Mouse (Mus musculus) stomach, embryonic 16.5 days (tissue): ENCODE measurements at regions not wholly inside any gene's neighbourhood (a gene's known extent, or its start where the extent isn't known, plus 50 kb on each side); places are given as distances from the start of the nearest gene placed in this dataset.
A peak's percentile ranks its signal among the peaks of the same experiment; 100 is the strongest.

ENCODE experiments used
- ATAC-seq: fragments of 200-750 bp; cut with Nextera tagmentation; 2 replicates; pipeline ENCODE4 v1.8.0; 2017; ENCODE audit warnings: moderate number of reproducible peaks, moderate TSS enrichment; ENCODE audit not compliant: insufficient read depth, low FRiP score
- H3K27ac ChIP-seq: fragments of 300-500 bp; sonication (generic); 2 replicates; pipeline ENCODE4 v1.5.1; 2014; ENCODE audit warnings: low read length
- H3K27me3 ChIP-seq: fragments of 300-500 bp; sonication (generic); 2 replicates; pipeline ENCODE4 v1.6.1; 2014; ENCODE audit warnings: low read length, control low read depth, mixed read lengths; ENCODE audit not compliant: control insufficient read depth, insufficient read depth
- H3K36me3 ChIP-seq: fragments of 300-500 bp; sonication (generic); 2 replicates; pipeline ENCODE4 v1.6.1; 2014; ENCODE audit warnings: low read length; ENCODE audit not compliant: control insufficient read depth, insufficient read depth
- H3K4me1 ChIP-seq: fragments of 300-500 bp; sonication (generic); 2 replicates; pipeline ENCODE4 v1.6.1; 2014; ENCODE audit warnings: low read length, control low read depth, mixed read lengths; ENCODE audit not compliant: control insufficient read depth, insufficient read depth
- H3K4me2 ChIP-seq: fragments of 300-500 bp; sonication (generic); 2 replicates; pipeline ENCODE4 v1.6.1; 2014; ENCODE audit warnings: low read depth, low read length, mixed read lengths
- H3K4me3 ChIP-seq: fragments of 300-500 bp; sonication (generic); replicated peaks from 2 replicates; pipeline ENCODE4 v1.5.1; 2014; ENCODE audit warnings: mild to moderate bottlenecking, low read length
- H3K9ac ChIP-seq: fragments of 300-500 bp; sonication (generic); 2 replicates; pipeline ENCODE4 v1.6.1; 2014; ENCODE audit warnings: low read length
- H3K9me3 ChIP-seq: fragments of 300-500 bp; sonication (generic); replicated peaks from 2 replicates; pipeline ENCODE4 v1.6.1; 2016; ENCODE audit warnings: low read length, control low read depth; ENCODE audit not compliant: control insufficient read depth
- WGBS: fragments of 180-500 bp; shearing (Covaris S2); extraction: QIAGEN DNeasy Blood & Tissue Kit; methylation state at CpG from one replicate; pipeline ENCODE4 v1.1.7; 2014; 5-methylcytosine and 5-hydroxymethylcytosine counted together

DNA sequence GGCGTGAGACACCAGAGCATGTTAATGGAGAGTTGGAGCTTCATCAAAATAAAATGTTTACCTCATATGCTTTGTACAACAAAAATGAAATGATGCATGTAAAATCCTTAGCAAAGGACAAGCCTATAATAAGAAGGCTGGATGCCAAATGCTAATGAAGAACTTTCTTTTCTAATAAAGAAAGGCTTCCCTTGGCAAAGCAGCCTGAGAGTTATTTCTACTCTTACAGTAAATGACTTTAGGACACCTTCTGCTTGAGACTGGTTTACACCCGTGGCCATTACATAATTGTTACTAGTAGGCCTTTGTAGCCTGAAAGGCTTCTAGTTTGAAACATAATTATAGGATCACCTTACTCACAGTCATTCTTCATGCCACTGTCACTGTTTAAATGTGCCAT is 310.7 kb upstream of the Gm21293 start:
- H3K27me3 ChIP-seq, result no peaks in the 10 kb centered on the region
- WGBS, result 62% methylated on average over 2 of the region's 2 CpGs
- no peaks in the 10 kb centered on the region for H3K36me3 ChIP-seq
- H3K4me2 ChIP-seq, result no peak overlapping the region
- no peaks in the 10 kb centered on the region for H3K9me3 ChIP-seq
- no peak overlapping the region for H3K9ac ChIP-seq
- ATAC-seq, result no peak
- no peak overlapping the region for H3K27ac ChIP-seq
- no peak overlapping the region for H3K4me3 ChIP-seq
- no peaks in the 10 kb centered on the region for H3K4me1 ChIP-seq

DNA sequence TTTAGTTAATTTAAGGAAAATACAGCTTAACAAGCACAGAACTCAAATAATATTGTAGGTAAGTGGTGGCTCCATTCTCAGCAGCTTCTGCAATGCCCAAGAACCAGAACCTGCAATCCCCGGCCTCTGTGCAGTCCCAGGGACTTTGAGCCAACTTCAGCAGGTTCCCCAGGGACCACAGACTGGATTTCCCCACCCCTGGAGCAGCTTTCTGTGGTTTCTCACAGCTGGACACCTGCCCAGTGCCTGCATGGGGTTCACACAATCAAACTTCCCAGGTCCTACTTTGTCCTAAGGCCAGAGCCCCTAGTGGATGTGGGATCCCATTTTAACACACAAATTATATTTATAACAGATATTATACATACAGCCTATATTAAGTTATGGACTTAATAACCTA is 287.6 kb upstream of the Gm21293 start:
- H3K4me3 ChIP-seq, result no peak overlapping the region

GRCm38 (mm10) chr10:103860890-103861289 is 281.9 kb upstream of the Gm21293 start:
- Histone ChIP-seq H3K36me3 (no peaks in the 10 kb centered on the region), H3K9ac (no peak overlapping the region), H3K4me1 (no peaks in the 10 kb centered on the region), H3K4me3 (no peak overlapping the region), H3K27ac (no peak overlapping the region), H3K4me2 (no peak overlapping the region), H3K9me3 (no peaks in the 10 kb centered on the region), H3K27me3 (no peaks in the 10 kb centered on the region)
- ATAC-seq, result no peak
- 67% methylated on average over 1 of the region's 1 CpGs for WGBS

More for the DNA sequence above, 287.6 kb upstream of the Gm21293 start:
- Histone ChIP-seq H3K9me3 (no peaks in the 10 kb centered on the region), H3K36me3 (no peaks in the 10 kb centered on the region), H3K4me2 (no peak overlapping the region), H3K4me1 (no peaks in the 10 kb centered on the region), H3K9ac (no peak overlapping the region), H3K27me3 (no peaks in the 10 kb centered on the region), H3K27ac (no peak overlapping the region)
- WGBS, result 79% methylated on average over 1 of the region's 1 CpGs
- ATAC-seq, result no peak

GRCm38 (mm10) chr10:103862120-103862519 is 280.7 kb upstream of the Gm21293 start:
- Histone ChIP-seq H3K27me3 (no peaks in the 10 kb centered on the region), H3K9me3 (no peaks in the 10 kb centered on the region), H3K4me2 (no peak overlapping the region), H3K4me3 (no peak overlapping the region), H3K9ac (no peak overlapping the region), H3K27ac (no peak overlapping the region), H3K36me3 (no peaks in the 10 kb centered on the region), H3K4me1 (no peaks in the 10 kb centered on the region)
- no peak for ATAC-seq
- 87% methylated on average over 2 of the region's 2 CpGs for WGBS

DNA sequence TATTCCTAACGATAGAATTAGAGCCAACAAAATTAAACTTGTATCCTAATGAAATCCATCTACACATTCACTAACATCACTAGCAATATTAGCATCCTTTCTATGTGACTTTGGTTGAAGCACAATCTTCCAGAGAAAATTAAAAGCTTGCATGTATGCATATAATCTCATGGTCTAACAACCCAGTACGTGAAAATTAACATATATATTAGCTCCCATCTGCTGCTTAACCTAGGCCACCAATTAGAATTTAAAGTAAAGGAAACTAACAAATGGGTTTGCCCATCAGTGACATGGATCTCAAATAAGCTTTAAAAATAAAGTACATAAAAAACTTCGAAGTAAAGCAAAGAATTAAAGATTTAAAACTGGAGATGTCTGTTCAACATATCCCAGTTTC is 278.9 kb upstream of the Gm21293 start:
- no peaks in the 10 kb centered on the region for H3K4me1 ChIP-seq
- WGBS, result 81% methylated on average over 3 of the region's 3 CpGs
- no peak overlapping the region for H3K9ac ChIP-seq
- no peaks in the 10 kb centered on the region for H3K9me3 ChIP-seq
- no peak overlapping the region for H3K4me3 ChIP-seq
- no peak overlapping the region for H3K4me2 ChIP-seq
- H3K27ac ChIP-seq, result no peak overlapping the region
- H3K27me3 ChIP-seq, result no peaks in the 10 kb centered on the region
- H3K36me3 ChIP-seq, result no peaks in the 10 kb centered on the region
- no peak for ATAC-seq

GRCm38 (mm10) chr10:103910098-103910497 is 232.7 kb upstream of the Gm21293 start:
- Histone ChIP-seq H3K4me2 (no peak overlapping the region), H3K9ac (no peak overlapping the region), H3K9me3 (no peaks in the 10 kb centered on the region), H3K4me3 (no peak overlapping the region), H3K36me3 (no peaks in the 10 kb centered on the region), H3K27me3 (no peaks in the 10 kb centered on the region), H3K27ac (no peak overlapping the region), H3K4me1 (no peaks in the 10 kb centered on the region)
- WGBS, result 49% methylated on average over 2 of the region's 2 CpGs
- no peak; the same call in 1 of the 2 replicates for ATAC-seq

DNA sequence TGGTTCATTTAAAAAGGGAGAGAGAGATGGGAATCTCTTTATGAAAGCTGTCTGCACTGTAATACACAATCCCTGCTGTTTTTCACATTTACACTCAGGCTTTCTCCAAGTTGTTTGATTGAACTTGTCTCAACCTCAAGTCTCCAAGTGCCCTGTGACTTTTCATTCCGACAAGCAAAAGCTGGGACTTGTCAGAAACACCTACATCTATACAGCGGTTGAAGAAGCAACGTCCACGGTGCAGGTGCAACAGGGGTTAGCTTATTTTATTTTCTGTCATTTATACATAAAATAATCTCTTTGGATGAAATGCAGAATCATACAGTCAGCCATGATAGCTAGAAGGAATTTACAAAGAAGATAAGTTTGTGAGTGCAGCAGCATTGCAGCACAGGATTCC is 184.6 kb upstream of the Gm21293 start:
- 42% methylated on average over 4 of the region's 4 CpGs for WGBS
- Histone ChIP-seq H3K36me3 (no peaks in the 10 kb centered on the region), H3K27me3 (no peaks in the 10 kb centered on the region), H3K4me2 (no peak overlapping the region), H3K9ac (no peak overlapping the region), H3K4me3 (no peak overlapping the region), H3K4me1 (no peaks in the 10 kb centered on the region), H3K27ac (0 out of 2 replicates have a peak overlapping the region, but pooled peaks have one; percentile 33), H3K9me3 (no peaks in the 10 kb centered on the region)
- ATAC-seq, result peak; percentile 66; the same call in 1 of the 2 replicates

GRCm38 (mm10) chr10:103976059-103976458 is 166.7 kb upstream of the Gm21293 start:
- Histone ChIP-seq H3K27ac (no peak overlapping the region), H3K27me3 (no peaks in the 10 kb centered on the region), H3K36me3 (no peaks in the 10 kb centered on the region), H3K4me1 (0 out of 2 replicates have a peak, but pooled peaks cover 3% of the 10 kb centered on the region), H3K9me3 (no peaks in the 10 kb centered on the region), H3K4me3 (no peak overlapping the region), H3K9ac (no peak overlapping the region), H3K4me2 (no peak overlapping the region)
- ATAC-seq, result no peak
- 72% methylated on average over 6 of the region's 6 CpGs for WGBS

- H3K27ac ChIP-seq, result no peak overlapping the region
- H3K27me3 ChIP-seq, result no peaks in the 10 kb centered on the region
- WGBS, result 54% methylated on average over 1 of the region's 1 CpGs
- no peaks in the 10 kb centered on the region for H3K36me3 ChIP-seq
- H3K4me2 ChIP-seq, result no peak overlapping the region
- no peak for ATAC-seq
- no peak overlapping the region for H3K4me3 ChIP-seq
- no peaks in the 10 kb centered on the region for H3K9me3 ChIP-seq
- no peak overlapping the region for H3K9ac ChIP-seq
- H3K4me1 ChIP-seq, result no peaks in the 10 kb centered on the region
Observed at GRCm38 (mm10) chr10:103984287-103984956, 158.4 kb upstream of the Gm21293 start.
